Mouse (Mus musculus): ENCODE results near the gene Smg9. TPM values are rescaled to one million over a fixed set of nuclear protein-coding genes. Genes with fewer than 3 reads are reported as not detected.

Gene Smg9
- polyA plus RNA-seq, 1 experiment = 81.7 TPM

- TF ChIP-seq CTCF (IDR thresholded peaks at IDR 0.05; ENCODE audit: extremely low read depth, insufficient read depth, low read length) (no peak), POLR2A (IDR thresholded peaks at IDR 0.05; ENCODE audit: extremely low read depth, insufficient read depth, low read length) (no peak)
- Histone ChIP-seq H3K4me3 (ENCODE audit: insufficient read depth, low read length) (no peak overlapping the region), H3K4me1 (ENCODE audit: control insufficient read depth, insufficient read depth, low read length) (no peaks in the 10 kb centered on the region), H3K27ac (ENCODE audit: insufficient read depth, low read length) (no peak overlapping the region)
These were observed 25.7 kb upstream of the Smg9 start for GRCm38 (mm10) chr7:24373538-24374379.

GRCm38 (mm10) chr7:24376456-24376855, 23.0 kb upstream of the Smg9 start:
- TF ChIP-seq POLR2A (IDR thresholded peaks at IDR 0.05; ENCODE audit: extremely low read depth, insufficient read depth, low read length) = no peak
- TF ChIP-seq CTCF (IDR thresholded peaks at IDR 0.05; ENCODE audit: extremely low read depth, insufficient read depth, low read length) = no peak
- no peak overlapping the region for H3K27ac ChIP-seq (ENCODE audit: insufficient read depth, low read length)

DNA sequence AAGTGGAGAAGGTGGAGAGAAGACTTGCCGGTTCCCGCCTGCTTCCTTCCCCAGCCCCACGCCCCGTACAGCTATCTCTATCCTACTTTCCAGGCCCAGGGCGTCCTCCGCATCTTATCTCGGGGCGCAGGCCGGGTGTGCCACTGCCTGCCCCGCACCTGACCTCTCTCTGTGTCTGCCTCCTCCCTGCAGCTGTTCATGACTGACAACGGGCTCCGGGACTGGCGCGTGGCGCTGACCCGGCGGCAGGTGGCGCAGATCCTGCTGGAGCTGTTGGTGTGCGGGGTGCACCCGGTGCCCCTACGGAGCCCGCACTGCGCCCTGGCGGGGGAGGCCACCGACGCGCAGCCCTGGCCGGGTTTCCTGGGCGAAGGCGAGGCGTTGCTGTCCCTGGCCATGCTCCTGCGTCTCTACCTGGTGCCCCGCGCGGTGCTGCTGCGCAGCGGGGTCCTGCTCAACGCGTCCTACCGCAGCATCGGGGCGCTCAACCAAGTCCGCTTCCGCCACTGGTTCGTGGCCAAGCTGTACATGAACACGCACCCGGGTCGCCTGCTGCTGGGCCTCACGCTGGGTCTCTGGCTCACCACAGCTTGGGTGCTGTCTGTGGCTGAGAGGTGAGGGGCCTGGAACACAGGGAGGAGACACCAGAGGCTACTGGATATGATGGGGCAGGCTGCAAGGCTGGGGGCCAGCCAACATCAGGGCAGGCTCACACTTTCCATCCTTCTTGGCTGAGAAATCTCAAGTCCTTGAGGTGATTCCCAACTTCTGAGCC, 22.1 kb upstream of the Smg9 start:
- no peaks in the 10 kb centered on the region for H3K4me1 ChIP-seq (ENCODE audit: control insufficient read depth, insufficient read depth, low read length)
- H3K4me3 ChIP-seq (ENCODE audit: insufficient read depth, low read length) = no peak overlapping the region
- no peak for TF ChIP-seq POLR2A (IDR thresholded peaks at IDR 0.05; ENCODE audit: extremely low read depth, insufficient read depth, low read length)
- TF ChIP-seq CTCF (IDR thresholded peaks at IDR 0.05; ENCODE audit: extremely low read depth, insufficient read depth, low read length) = 0 out of 2 replicates have a peak, but pooled peaks have one; percentile 4
- H3K27ac ChIP-seq (ENCODE audit: insufficient read depth, low read length) = no peak overlapping the region

More at GRCm38 (mm10) chr7:24376456-24376855, 23.0 kb upstream of the Smg9 start:
- Histone ChIP-seq H3K4me3 (ENCODE audit: insufficient read depth, low read length) (no peak overlapping the region), H3K4me1 (ENCODE audit: control insufficient read depth, insufficient read depth, low read length) (no peaks in the 10 kb centered on the region)

DNA sequence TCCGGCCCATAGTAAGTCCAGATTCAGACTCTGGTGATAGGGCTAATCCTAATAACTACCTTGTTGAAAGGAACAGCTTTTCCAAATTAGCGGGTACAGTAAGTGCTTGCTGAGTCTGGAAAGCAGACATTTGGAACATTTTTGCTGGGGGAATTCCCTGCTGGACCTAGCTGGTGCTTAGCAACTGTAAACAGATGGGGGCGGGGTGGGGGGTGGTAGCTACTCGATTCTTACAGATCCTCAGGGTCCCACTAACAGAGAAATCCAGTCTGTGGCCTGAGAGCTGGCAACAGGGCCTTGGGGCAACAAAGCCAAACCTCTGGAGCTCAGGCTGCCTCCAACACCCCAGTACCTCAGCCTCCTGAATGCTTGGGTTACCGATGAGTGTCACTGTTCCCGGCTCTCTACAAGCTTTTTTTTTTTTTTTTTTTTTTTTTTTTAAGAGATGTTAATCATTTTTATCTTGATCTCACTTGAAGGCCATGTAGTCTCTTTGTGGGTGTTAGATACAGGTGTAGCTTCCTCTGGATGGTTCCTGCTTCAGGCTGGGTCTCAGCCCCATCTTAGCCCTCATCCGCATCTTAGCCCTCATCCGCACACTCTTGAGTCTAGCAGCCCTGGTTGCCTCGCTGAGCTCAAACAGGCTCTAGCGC, 21.2 kb upstream of the Smg9 start:
- Histone ChIP-seq H3K27ac (ENCODE audit: insufficient read depth, low read length) (no peak overlapping the region), H3K4me3 (ENCODE audit: insufficient read depth, low read length) (no peak overlapping the region), H3K4me1 (ENCODE audit: control insufficient read depth, insufficient read depth, low read length) (no peaks in the 10 kb centered on the region)
- TF ChIP-seq CTCF (IDR thresholded peaks at IDR 0.05; ENCODE audit: extremely low read depth, insufficient read depth, low read length) (no peak), POLR2A (IDR thresholded peaks at IDR 0.05; ENCODE audit: extremely low read depth, insufficient read depth, low read length) (no peak)

DNA sequence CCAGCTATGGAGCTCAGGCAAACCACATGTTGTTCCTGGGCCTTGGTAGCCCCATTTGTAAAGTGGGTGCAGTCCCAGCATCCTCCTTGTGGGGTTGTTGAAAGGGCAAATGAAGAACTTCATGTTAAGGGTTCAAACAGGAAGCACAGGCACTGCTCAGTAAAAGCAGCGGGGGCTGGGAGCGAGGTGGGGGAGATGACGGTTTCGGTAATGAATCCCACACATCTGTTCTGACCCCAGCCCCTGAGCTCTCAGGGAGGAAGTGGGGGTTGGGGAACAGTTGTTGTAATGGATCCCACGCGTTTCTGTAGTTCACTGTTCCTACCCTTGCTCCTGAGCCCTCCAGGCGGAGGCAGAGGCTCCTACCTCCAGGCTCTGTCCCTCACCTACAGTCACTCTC, 19.5 kb upstream of the Smg9 start:
- H3K27ac ChIP-seq (ENCODE audit: insufficient read depth, low read length) = no peak overlapping the region
- H3K4me1 ChIP-seq (ENCODE audit: control insufficient read depth, insufficient read depth, low read length) = no peaks in the 10 kb centered on the region
- TF ChIP-seq CTCF (IDR thresholded peaks at IDR 0.05; ENCODE audit: extremely low read depth, insufficient read depth, low read length) = no peak
- H3K4me3 ChIP-seq (ENCODE audit: insufficient read depth, low read length) = no peak overlapping the region

DNA sequence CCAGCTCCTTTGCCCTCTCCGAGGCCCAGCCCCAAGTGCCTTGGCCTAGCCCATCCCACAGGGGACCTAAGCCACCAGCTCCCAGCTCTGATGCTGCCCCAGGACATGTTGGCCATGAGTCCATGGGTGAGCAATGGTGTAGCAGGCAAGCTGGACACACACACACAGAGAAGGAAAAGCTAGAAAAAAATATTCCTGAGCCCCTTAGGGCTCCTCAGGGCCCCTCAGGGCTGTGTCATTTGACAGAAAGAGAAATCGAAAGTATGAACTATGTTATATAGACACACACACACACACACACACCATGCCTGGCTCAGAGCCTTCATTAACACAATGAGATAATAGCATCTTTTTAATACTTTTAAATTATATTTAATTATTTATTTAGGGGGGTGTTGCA, 19.0 kb upstream of the Smg9 start:
- Histone ChIP-seq H3K4me1 (ENCODE audit: control insufficient read depth, insufficient read depth, low read length) (no peaks in the 10 kb centered on the region), H3K27ac (ENCODE audit: insufficient read depth, low read length) (no peak overlapping the region), H3K4me3 (ENCODE audit: insufficient read depth, low read length) (no peak overlapping the region)
- TF ChIP-seq CTCF (IDR thresholded peaks at IDR 0.05; ENCODE audit: extremely low read depth, insufficient read depth, low read length) (no peak), POLR2A (IDR thresholded peaks at IDR 0.05; ENCODE audit: extremely low read depth, insufficient read depth, low read length) (no peak)

DNA sequence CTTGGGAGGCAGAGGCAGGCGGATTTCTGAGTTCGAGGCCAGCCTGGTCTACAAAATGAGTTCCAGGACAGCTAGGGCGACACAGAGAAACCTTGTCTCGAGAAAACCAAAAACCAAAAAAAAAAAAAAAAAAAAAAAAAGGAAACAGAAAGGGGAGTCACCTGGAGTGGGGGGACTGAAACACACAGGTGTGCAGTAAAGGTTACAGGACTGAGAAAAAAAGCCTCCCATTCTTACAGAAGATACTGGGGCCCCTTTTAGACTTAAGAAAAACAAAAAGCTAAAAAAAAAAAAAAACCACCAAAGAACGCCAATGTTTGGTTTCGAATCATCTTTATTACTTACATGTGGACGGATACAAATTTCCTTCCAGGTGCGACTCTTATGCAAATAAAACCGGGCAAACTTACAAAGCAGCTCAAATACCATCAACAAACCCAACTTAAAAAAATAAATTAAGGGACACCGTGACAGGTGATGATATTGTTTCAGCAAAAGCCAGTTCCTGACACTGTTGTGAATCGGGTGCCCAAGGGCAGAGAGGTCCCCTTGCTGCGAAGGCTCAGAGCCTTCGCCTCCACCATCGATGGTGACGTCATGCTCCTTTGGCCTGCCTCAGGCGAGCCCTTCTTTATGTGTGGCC, 16.6 kb upstream of the Smg9 start:
- no peak overlapping the region for H3K27ac ChIP-seq (ENCODE audit: insufficient read depth, low read length)
- no peaks in the 10 kb centered on the region for H3K4me1 ChIP-seq (ENCODE audit: control insufficient read depth, insufficient read depth, low read length)
- H3K4me3 ChIP-seq (ENCODE audit: insufficient read depth, low read length) = no peak overlapping the region
- TF ChIP-seq CTCF (IDR thresholded peaks at IDR 0.05; ENCODE audit: extremely low read depth, insufficient read depth, low read length) = no peak
- no peak for TF ChIP-seq POLR2A (IDR thresholded peaks at IDR 0.05; ENCODE audit: extremely low read depth, insufficient read depth, low read length)

GRCm38 (mm10) chr7:24384070-24384469, 15.3 kb upstream of the Smg9 start:
- Histone ChIP-seq H3K27ac (ENCODE audit: insufficient read depth, low read length) (no peak overlapping the region), H3K4me1 (ENCODE audit: control insufficient read depth, insufficient read depth, low read length) (no peaks in the 10 kb centered on the region), H3K4me3 (ENCODE audit: insufficient read depth, low read length) (no peak overlapping the region)
- no peak for TF ChIP-seq POLR2A (IDR thresholded peaks at IDR 0.05; ENCODE audit: extremely low read depth, insufficient read depth, low read length)
- no peak for TF ChIP-seq CTCF (IDR thresholded peaks at IDR 0.05; ENCODE audit: extremely low read depth, insufficient read depth, low read length)

DNA sequence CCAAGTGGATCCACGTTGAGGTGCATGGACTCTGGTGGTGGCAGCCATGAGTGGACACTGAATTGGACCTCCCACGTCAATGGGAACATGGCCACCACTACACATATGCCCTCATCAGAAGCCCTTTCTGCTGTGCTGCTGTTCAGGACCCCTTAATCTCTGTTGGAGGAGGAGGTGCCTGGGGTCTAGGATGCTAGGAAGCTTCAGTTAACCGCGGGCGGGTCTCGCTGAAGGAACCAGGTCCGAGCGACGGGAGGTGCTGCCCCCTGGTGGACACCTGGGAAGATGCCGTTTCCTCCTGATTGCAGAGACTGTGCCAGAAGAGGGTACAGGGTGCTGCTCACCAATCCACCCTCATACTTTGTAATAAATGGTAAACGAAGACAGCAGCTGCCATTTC, 14.6 kb upstream of the Smg9 start:
- H3K4me3 ChIP-seq (ENCODE audit: insufficient read depth, low read length) = no peak overlapping the region
- TF ChIP-seq CTCF (IDR thresholded peaks at IDR 0.05; ENCODE audit: extremely low read depth, insufficient read depth, low read length) = peak; percentile 72
- TF ChIP-seq POLR2A (IDR thresholded peaks at IDR 0.05; ENCODE audit: extremely low read depth, insufficient read depth, low read length) = no peak
- H3K27ac ChIP-seq (ENCODE audit: insufficient read depth, low read length) = no peak overlapping the region
- H3K4me1 ChIP-seq (ENCODE audit: control insufficient read depth, insufficient read depth, low read length) = no peaks in the 10 kb centered on the region

Data from cortical plate, adult 2 months (tissue).